Mouse (Mus musculus): Measurements from ENCODE around the gene Mia3. TPM values are rescaled to one million over a fixed set of nuclear protein-coding genes. Genes with fewer than 3 reads are reported as not detected.
"Not testable (repeated sequence)": the region's sequence is repeated elsewhere in the genome, so short reads cannot be mapped to it uniquely, and the experiment has no call there.

Mia3 gene
- polyA plus RNA-seq, 1 experiment = 167 TPM

GRCm38 (mm10) chr1:183362729-183363576 lies 6.4 kb downstream of the Mia3 start:
- Histone ChIP-seq H3K4me1 (ENCODE audit: control insufficient read depth, insufficient read depth, low read length) (peaks cover 4% of the 10 kb centered on the region; the same call in 1 of the 2 replicates), H3K27ac (ENCODE audit: insufficient read depth, low read length) (no peak overlapping the region), H3K27me3 (ENCODE audit: control insufficient read depth, insufficient read depth, low read length) (no peaks in the 10 kb centered on the region), H3K4me3 (replicated peaks; ENCODE audit: insufficient read depth, low read depth, low read length) (no peak overlapping the region)
- DNase-seq = no peak
- TF ChIP-seq CTCF (IDR thresholded peaks at IDR 0.05; ENCODE audit: borderline replicate concordance, insufficient read depth, low read depth, low read length) (no peak), POLR2A (IDR thresholded peaks at IDR 0.05; ENCODE audit: borderline replicate concordance, insufficient read depth, low read length) (no peak)
- whole genome bisulfite sequencing = 81% methylated on average over 14 of the region's 14 CpGs

GRCm38 (mm10) chr1:183362301-183362700 lies 7.1 kb downstream of the Mia3 start:
- no peak overlapping the region for H3K27ac ChIP-seq (ENCODE audit: insufficient read depth, low read length)
- WGBS = 89% methylated on average over 5 of the region's 5 CpGs
- no peaks in the 10 kb centered on the region for H3K4me1 ChIP-seq (ENCODE audit: control insufficient read depth, insufficient read depth, low read length)
- H3K4me3 ChIP-seq (replicated peaks; ENCODE audit: insufficient read depth, low read depth, low read length) = no peak overlapping the region
- TF ChIP-seq CTCF (IDR thresholded peaks at IDR 0.05; ENCODE audit: borderline replicate concordance, insufficient read depth, low read depth, low read length) = no peak
- no peak for DNase-seq
- no peaks in the 10 kb centered on the region for H3K27me3 ChIP-seq (ENCODE audit: control insufficient read depth, insufficient read depth, low read length)

- H3K27ac ChIP-seq (ENCODE audit: insufficient read depth, low read length) = no peak overlapping the region
- WGBS = 75% methylated on average over 3 of the region's 3 CpGs
- no peaks in the 10 kb centered on the region for H3K4me1 ChIP-seq (ENCODE audit: control insufficient read depth, insufficient read depth, low read length)
- TF ChIP-seq POLR2A (IDR thresholded peaks at IDR 0.05; ENCODE audit: borderline replicate concordance, insufficient read depth, low read length) (no peak), CTCF (IDR thresholded peaks at IDR 0.05; ENCODE audit: borderline replicate concordance, insufficient read depth, low read depth, low read length) (no peak)
- H3K4me3 ChIP-seq (replicated peaks; ENCODE audit: insufficient read depth, low read depth, low read length) = no peak overlapping the region
- H3K27me3 ChIP-seq (ENCODE audit: control insufficient read depth, insufficient read depth, low read length) = no peaks in the 10 kb centered on the region
- DNase-seq = no peak
Measured at GRCm38 (mm10) chr1:183358901-183359300, 10.5 kb downstream of the Mia3 start.

GRCm38 (mm10) chr1:183349840-183350239 lies 19.5 kb downstream of the Mia3 start:
- no peak overlapping the region for H3K4me3 ChIP-seq (replicated peaks; ENCODE audit: insufficient read depth, low read depth, low read length)
- peaks cover 5% of the 10 kb centered on the region; the same call in 1 of the 2 replicates for H3K4me1 ChIP-seq (ENCODE audit: control insufficient read depth, insufficient read depth, low read length)
- TF ChIP-seq POLR2A (IDR thresholded peaks at IDR 0.05; ENCODE audit: borderline replicate concordance, insufficient read depth, low read length) (no peak), CTCF (IDR thresholded peaks at IDR 0.05; ENCODE audit: borderline replicate concordance, insufficient read depth, low read depth, low read length) (peak; percentile 57; the same call in 1 of the 2 replicates)
- no peaks in the 10 kb centered on the region for H3K27me3 ChIP-seq (ENCODE audit: control insufficient read depth, insufficient read depth, low read length)
- WGBS = 14% methylated on average over 6 of the region's 6 CpGs
- H3K27ac ChIP-seq (ENCODE audit: insufficient read depth, low read length) = no peak overlapping the region
- DNase-seq = peak; percentile 56 to 79

- no peaks in the 10 kb centered on the region for H3K27me3 ChIP-seq (ENCODE audit: control insufficient read depth, insufficient read depth, low read length)
- peaks cover 7% of the 10 kb centered on the region for H3K4me1 ChIP-seq (ENCODE audit: control insufficient read depth, insufficient read depth, low read length)
- H3K27ac ChIP-seq (ENCODE audit: insufficient read depth, low read length) = peak overlapping the region; percentile 11; the same call in 1 of the 2 replicates
- H3K4me3 ChIP-seq (replicated peaks; ENCODE audit: insufficient read depth, low read depth, low read length) = peak overlapping the region; percentile 95
- no peak for DNase-seq
- TF ChIP-seq POLR2A (IDR thresholded peaks at IDR 0.05; ENCODE audit: borderline replicate concordance, insufficient read depth, low read length) (no peak), CTCF (IDR thresholded peaks at IDR 0.05; ENCODE audit: borderline replicate concordance, insufficient read depth, low read depth, low read length) (no peak)
- 5% methylated on average over 10 of the region's 10 CpGs for WGBS
Measured at GRCm38 (mm10) chr1:183345817-183346195, 23.5 kb downstream of the Mia3 start.

- Histone ChIP-seq H3K27ac (ENCODE audit: insufficient read depth, low read length) (peak overlapping the region; percentile 62), H3K27me3 (ENCODE audit: control insufficient read depth, insufficient read depth, low read length) (no peaks in the 10 kb centered on the region), H3K4me3 (replicated peaks; ENCODE audit: insufficient read depth, low read depth, low read length) (peak overlapping the region; percentile 95), H3K4me1 (ENCODE audit: control insufficient read depth, insufficient read depth, low read length) (peaks cover 7% of the 10 kb centered on the region)
- WGBS = under 1% methylated on average over 72 of the region's 72 CpGs
- peak; percentile 86 to 87 for DNase-seq
- no peak for TF ChIP-seq CTCF (IDR thresholded peaks at IDR 0.05; ENCODE audit: borderline replicate concordance, insufficient read depth, low read depth, low read length)
- peak; percentile 72; the same call in 1 of the 2 replicates for TF ChIP-seq POLR2A (IDR thresholded peaks at IDR 0.05; ENCODE audit: borderline replicate concordance, insufficient read depth, low read length)
Measured at GRCm38 (mm10) chr1:183344886-183345816, 24.2 kb downstream of the Mia3 start.

GRCm38 (mm10) chr1:183342902-183343301 lies 26.5 kb downstream of the Mia3 start:
- not testable (repeated sequence) for H3K4me3 ChIP-seq (replicated peaks; ENCODE audit: insufficient read depth, low read depth, low read length); H3K27me3 ChIP-seq (ENCODE audit: control insufficient read depth, insufficient read depth, low read length); H3K27ac ChIP-seq (ENCODE audit: insufficient read depth, low read length); H3K4me1 ChIP-seq (ENCODE audit: control insufficient read depth, insufficient read depth, low read length); DNase-seq
- WGBS = 95% methylated on average over 1 of the region's 1 CpGs

Measured in cerebellum, adult 2 months (tissue).